Mouse (Mus musculus) MEL (cell line): Measurements from ENCODE around the gene Sostdc1.

Experiments
- CTCF ChIP-seq, 3 experiments: IDR thresholded peaks in 2 of 3; conservative IDR thresholded peaks in 1 of 3; 2 replicates each; pipeline ENCODE4 v1.5.1; 2011 to 2012; ENCODE audit warnings: low read length in 3 of 3, low read depth in 2 of 3, mild to moderate bottlenecking in 2 of 3, improper control_type of control experiment in 1 of 3, inconsistent platforms in 1 of 3, mixed read lengths in 1 of 3, moderate library complexity in 1 of 3; ENCODE audit not compliant: control insufficient read depth in 1 of 3, insufficient read depth in 1 of 3, poor library complexity in 1 of 3, severe bottlenecking in 1 of 3
- HCFC1 ChIP-seq: IDR thresholded peaks from 2 replicates; pipeline ENCODE4 v1.6.1; 2012; ENCODE audit warnings: low read depth, mild to moderate bottlenecking, inconsistent platforms, low read length, improper control_type of control experiment, moderate library complexity
- POLR2A ChIP-seq, 2 experiments: IDR thresholded peaks; 2 replicates each; pipeline ENCODE4 v1.6.1; 2011 to 2012; ENCODE audit warnings: low read length in 2 of 2, mild to moderate bottlenecking in 2 of 2, control low read depth in 1 of 2, improper control_type of control experiment in 1 of 2, low read depth in 1 of 2, moderate library complexity in 1 of 2; ENCODE audit not compliant: control insufficient read depth in 1 of 2, insufficient read depth in 1 of 2, poor library complexity in 1 of 2
- POLR2AphosphoS2 ChIP-seq: IDR thresholded peaks from 2 replicates; pipeline ENCODE4 v1.6.1; 2011; ENCODE audit warnings: low read length, improper control_type of control experiment

DNA sequence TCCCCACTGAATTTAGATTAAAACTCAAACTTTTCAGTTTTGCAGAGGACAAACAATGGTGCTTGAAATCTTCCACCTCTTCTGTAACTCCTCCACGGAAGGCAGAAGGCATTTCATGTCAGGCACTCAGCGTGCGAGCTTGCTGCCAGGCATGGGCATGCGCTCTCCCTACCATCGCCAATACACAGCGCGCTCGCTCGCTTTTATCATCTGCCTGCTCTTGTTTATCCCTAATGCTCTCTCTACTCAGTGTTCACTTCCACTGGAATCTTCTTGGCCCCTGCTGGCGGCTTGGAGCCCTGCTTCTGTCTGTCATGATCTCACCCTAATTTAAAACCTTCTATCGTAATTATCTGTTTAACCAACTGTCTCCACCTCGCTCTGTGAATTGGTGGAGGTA is 11.6 kb upstream of the Sostdc1 start:
- TF ChIP-seq HCFC1 = no peak
- TF ChIP-seq CTCF (IDR thresholded peaks at IDR 0.05 in 2 of 3, conservative IDR thresholded peaks at IDR 0.05 in 1 of 3; ENCODE audit: control insufficient read depth in 1 of 3, insufficient read depth in 1 of 3, low read depth in 2 of 3, low read length in 3 of 3, poor library complexity in 1 of 3, severe bottlenecking in 1 of 3) = no peak
- TF ChIP-seq POLR2AphosphoS2 = no peak
- TF ChIP-seq POLR2A (IDR thresholded peaks at IDR 0.05; ENCODE audit: control insufficient read depth in 1 of 2, insufficient read depth in 1 of 2, low read depth in 1 of 2, low read length in 2 of 2, poor library complexity in 1 of 2) = no peak
